Mouse (Mus musculus): ENCODE data around the gene Vstm2l.

Gene Vstm2l

GRCm38 (mm10) chr2:157927815-157928214 lies 13.4 kb downstream of the Vstm2l start:
- in situ Hi-C loops (cut with MboI; ENCODE audit: low sequenced_read_pairs), result no loop called here

- in situ Hi-C loops (cut with MboI; ENCODE audit: low sequenced_read_pairs), result no loop called here
These were observed 18.2 kb downstream of the Vstm2l start for GRCm38 (mm10) chr2:157932655-157933054.

GRCm38 (mm10) chr2:157935444-157936171 lies 21.2 kb downstream of the Vstm2l start:
- in situ Hi-C loops (cut with MboI; ENCODE audit: low sequenced_read_pairs), result no loop called here

GRCm38 (mm10) chr2:157936676-157937075 lies 22.2 kb downstream of the Vstm2l start:
- in situ Hi-C loops (cut with MboI; ENCODE audit: low sequenced_read_pairs), result no loop called here

GRCm38 (mm10) chr2:157940586-157941185 lies 26.2 kb downstream of the Vstm2l start:
- in situ Hi-C loops (cut with MboI; ENCODE audit: low sequenced_read_pairs), result no loop called here

GRCm38 (mm10) chr2:157943514-157944155 lies 29.2 kb downstream of the Vstm2l start:
- in situ Hi-C loops (cut with MboI; ENCODE audit: low sequenced_read_pairs), result no loop called here

GRCm38 (mm10) chr2:157944156-157944893 lies 29.9 kb downstream of the Vstm2l start:
- in situ Hi-C loops (cut with MboI; ENCODE audit: low sequenced_read_pairs), result no loop called here

GRCm38 (mm10) chr2:157953978-157954377 lies 39.5 kb downstream of the Vstm2l start:
- in situ Hi-C loops (cut with MboI; ENCODE audit: low sequenced_read_pairs), result no loop called here

GRCm38 (mm10) chr2:157957707-157958108 lies 43.3 kb downstream of the Vstm2l start:
- in situ Hi-C loops (cut with MboI; ENCODE audit: low sequenced_read_pairs), result no loop called here

GRCm38 (mm10) chr2:157967856-157968255 lies 53.4 kb downstream of the Vstm2l start:
- in situ Hi-C loops (cut with MboI; ENCODE audit: low sequenced_read_pairs), result no loop called here

GRCm38 (mm10) chr2:157970124-157970523 lies 55.7 kb downstream of the Vstm2l start:
- in situ Hi-C loops (cut with MboI; ENCODE audit: low sequenced_read_pairs), result no loop called here

GRCm38 (mm10) chr2:157970669-157971068 lies 56.2 kb downstream of the Vstm2l start:
- in situ Hi-C loops (cut with MboI; ENCODE audit: low sequenced_read_pairs), result no loop called here

- in situ Hi-C loops (cut with MboI; ENCODE audit: low sequenced_read_pairs), result loop anchor here (25.0 kb wide), 1 partner anchor 338 kb away; no protein-coding TSS in a partner anchor
These were observed 60.4 kb downstream of the Vstm2l start for GRCm38 (mm10) chr2:157974604-157975501.

GRCm38 (mm10) chr2:157975595-157975994 lies 61.1 kb downstream of the Vstm2l start:
- in situ Hi-C loops (cut with MboI; ENCODE audit: low sequenced_read_pairs), result loop anchor here (25.0 kb wide), 1 partner anchor 338 kb away; no protein-coding TSS in a partner anchor

GRCm38 (mm10) chr2:157979241-157979640 lies 64.8 kb downstream of the Vstm2l start:
- in situ Hi-C loops (cut with MboI; ENCODE audit: low sequenced_read_pairs), result loop anchor here (25.0 kb wide), 1 partner anchor 342 kb away; no protein-coding TSS in a partner anchor

GRCm38 (mm10) chr2:157982727-157983126 lies 68.3 kb downstream of the Vstm2l start:
- in situ Hi-C loops (cut with MboI; ENCODE audit: low sequenced_read_pairs), result loop anchor here (25.0 kb wide), 1 partner anchor 345 kb away; no protein-coding TSS in a partner anchor

- in situ Hi-C loops (cut with MboI; ENCODE audit: low sequenced_read_pairs), result loop anchor here (25.0 kb wide), 1 partner anchor 346 kb away; no protein-coding TSS in a partner anchor
These were observed 68.8 kb downstream of the Vstm2l start for GRCm38 (mm10) chr2:157983276-157983675.

- in situ Hi-C loops (cut with MboI; ENCODE audit: low sequenced_read_pairs), result loop anchor here (25.0 kb wide), 1 partner anchor 348 kb away; no protein-coding TSS in a partner anchor
These were observed 71.2 kb downstream of the Vstm2l start for GRCm38 (mm10) chr2:157985611-157986010.

- in situ Hi-C loops (cut with MboI; ENCODE audit: low sequenced_read_pairs), result loop anchor here (25.0 kb wide), 1 partner anchor 349 kb away; no protein-coding TSS in a partner anchor
These were observed 71.8 kb downstream of the Vstm2l start for GRCm38 (mm10) chr2:157986235-157986634.

Data from CH12F3 (cell line).